16 mouse cellular contexts compared by ENCODE assay signal in genomic region chr1:55021907-55022306, GRCm38 (mm10).
"Had no signal": no experiment of that assay in that cellular context is flagged by ENCODE, and none has a peak within 500 bp of the region (broad histone marks: within the 10 kb centered on the region; RNA-seq: fewer than 3 reads in every experiment).

No protein-coding gene starts in this region.

- DNase-seq: retina, postnatal 1 day; right cerebral cortex, adult 18-20 months; right cerebral cortex, postnatal 14 days; right cerebral cortex, postnatal 25 days; right cerebral cortex, postnatal 4 days; spleen, adult 18-20 months; thymus, adult 18-20 months; thymus, adult 2 months; thymus, postnatal 14 days; thymus, postnatal 25 days; thymus, postnatal 36 days; thymus, postnatal 4 days had no signal

- H3K9me3 ChIP-seq: neural tube, embryonic 13.5 days; neural tube, embryonic 15.5 days; stomach, embryonic 15.5 days had no signal

- H3K4me3 ChIP-seq: neural tube, embryonic 13.5 days; neural tube, embryonic 15.5 days; stomach, embryonic 15.5 days had no signal

- H3K9ac ChIP-seq: neural tube, embryonic 13.5 days; neural tube, embryonic 15.5 days; stomach, embryonic 15.5 days had no signal

- H3K4me1 ChIP-seq: stomach, embryonic 15.5 days had no signal

- H3K27me3 ChIP-seq: neural tube, embryonic 13.5 days; neural tube, embryonic 15.5 days; stomach, embryonic 15.5 days had no signal

- H3K27ac ChIP-seq: neural tube, embryonic 13.5 days; neural tube, embryonic 15.5 days; stomach, embryonic 15.5 days; stomach, postnatal 0 days had no signal
